Mouse (Mus musculus) bone marrow, adult 2 months (tissue): Measurements from ENCODE around the gene Ccn2.

Experiments used
- CTCF ChIP-seq: fragments of 200-500 bp; IDR thresholded peaks from 2 replicates; pipeline ENCODE4 v1.5.1; 2011; ENCODE audit warnings: low read length, control low read depth; ENCODE audit not compliant: control insufficient read depth, insufficient read depth
- POLR2A ChIP-seq: fragments of 200-500 bp; IDR thresholded peaks from 2 replicates; pipeline ENCODE4 v1.6.1; 2011; ENCODE audit warnings: low read depth, mild to moderate bottlenecking, control low read depth, low read length, borderline replicate concordance; ENCODE audit not compliant: control insufficient read depth

DNA sequence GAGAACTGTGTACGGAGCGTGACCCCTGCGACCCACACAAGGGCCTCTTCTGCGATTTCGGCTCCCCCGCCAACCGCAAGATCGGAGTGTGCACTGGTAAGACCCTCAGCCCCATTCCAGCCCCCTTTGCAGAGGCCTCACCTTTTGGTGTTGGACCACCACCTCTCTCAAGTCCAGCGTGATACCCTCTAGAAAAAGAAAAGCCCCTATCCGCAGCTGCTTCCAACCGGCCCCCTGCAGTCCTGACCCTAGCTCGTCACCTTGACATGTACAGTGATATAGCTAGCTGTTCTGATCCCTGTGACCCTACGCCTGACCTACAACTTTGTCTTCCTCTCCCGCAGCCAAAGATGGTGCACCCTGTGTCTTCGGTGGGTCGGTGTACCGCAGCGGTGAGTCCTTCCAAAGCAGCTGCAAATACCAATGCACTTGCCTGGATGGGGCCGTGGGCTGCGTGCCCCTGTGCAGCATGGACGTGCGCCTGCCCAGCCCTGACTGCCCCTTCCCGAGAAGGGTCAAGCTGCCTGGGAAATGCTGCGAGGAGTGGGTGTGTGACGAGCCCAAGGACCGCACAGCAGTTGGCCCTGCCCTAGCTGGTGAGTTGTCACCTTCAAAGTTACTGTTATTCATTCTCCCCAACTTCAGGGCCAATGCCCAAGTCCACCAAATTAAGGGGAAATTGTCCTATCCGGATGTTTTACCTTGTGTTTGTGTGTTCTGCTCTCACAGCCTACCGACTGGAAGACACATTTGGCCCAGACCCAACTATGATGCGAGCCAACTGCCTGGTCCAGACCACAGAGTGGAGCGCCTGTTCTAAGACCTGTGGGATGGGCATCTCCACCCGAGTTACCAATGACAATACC is 994 bp downstream of the Ccn2 start:
- no peak for TF ChIP-seq CTCF
- TF ChIP-seq POLR2A: no peak
